Mouse (Mus musculus) heart, postnatal 0 days (tissue): ENCODE measurements around the gene Efna4.

Experiments
- CTCF ChIP-seq: IDR thresholded peaks from 2 replicates; pipeline ENCODE4 v1.5.1; 2016; ENCODE audit warnings: antibody characterized with exemption, control low read depth, low read depth
- EP300 ChIP-seq: IDR thresholded peaks from 2 replicates; pipeline ENCODE4 v1.6.1; 2016; ENCODE audit warnings: antibody characterized with exemption, low read depth

DNA sequence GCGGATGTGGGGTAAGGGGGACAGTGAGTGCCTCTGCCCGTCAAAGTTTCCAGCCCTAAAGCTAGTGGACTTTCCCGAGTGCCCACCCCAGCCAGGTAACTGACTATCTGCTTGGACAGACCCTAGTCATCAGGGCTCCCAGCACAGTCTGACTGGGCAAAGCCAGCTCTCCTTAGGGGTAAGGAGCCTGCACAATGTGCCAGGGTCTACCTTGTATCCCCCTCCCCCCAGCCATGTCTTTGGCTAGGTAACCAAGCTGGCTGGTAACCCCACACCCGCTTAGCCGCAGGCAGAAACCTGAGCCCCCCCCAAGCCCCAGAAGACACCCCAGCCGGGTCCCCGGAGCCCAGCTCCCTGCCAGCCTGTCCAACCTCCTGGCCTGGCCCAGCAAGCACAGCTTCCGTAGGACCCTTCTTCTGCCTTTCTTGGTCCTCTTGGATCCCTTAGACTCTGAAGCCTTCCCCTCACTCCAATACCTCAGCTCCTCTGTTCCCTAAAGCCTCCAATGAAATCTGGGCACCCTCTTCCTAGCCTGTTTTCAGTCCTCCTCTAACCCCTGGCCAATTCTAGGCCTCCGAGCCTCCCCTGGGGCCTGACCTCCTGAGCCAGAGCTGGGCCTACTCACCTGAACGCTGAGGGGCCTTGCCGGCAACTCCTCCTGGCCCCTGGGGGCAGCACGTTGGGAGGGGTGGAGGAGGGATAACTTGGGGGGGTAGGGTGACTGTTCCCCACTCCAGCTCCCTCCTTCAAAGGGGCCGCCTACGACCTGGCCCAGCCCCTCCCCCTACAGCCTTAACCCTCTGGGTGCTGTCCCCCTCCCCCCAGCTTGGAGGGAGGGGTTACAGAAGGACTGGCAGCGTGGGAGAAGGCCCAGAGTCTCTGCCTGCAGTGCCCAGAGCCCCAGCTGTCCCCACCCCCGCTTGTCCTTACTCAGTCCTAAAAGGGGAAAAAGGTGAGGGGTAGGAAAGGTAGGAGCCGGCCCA, 48.9 kb upstream of the Efna4 start:
- TF ChIP-seq CTCF (no peak), EP300 (no peak)
